Mouse (Mus musculus): Measurements from ENCODE around the gene Eif3k.
"Not testable (repeated sequence)": the region's sequence is repeated elsewhere in the genome, so short reads cannot be mapped to it uniquely, and the experiment has no call there.

Eif3k gene

GRCm38 (mm10) chr7:28990766-28991273 lies 9.2 kb upstream of the Eif3k start:
- no peak for ATAC-seq (ENCODE audit: insufficient number of reproducible peaks, low FRiP score, low TSS enrichment)

GRCm38 (mm10) chr7:28985207-28985606 lies 3.5 kb upstream of the Eif3k start:
- ATAC-seq (ENCODE audit: insufficient number of reproducible peaks, low FRiP score, low TSS enrichment), result no peak

GRCm38 (mm10) chr7:28984452-28984851 lies 2.8 kb upstream of the Eif3k start:
- ATAC-seq (ENCODE audit: insufficient number of reproducible peaks, low FRiP score, low TSS enrichment), result no peak

GRCm38 (mm10) chr7:28983849-28984248 lies 2.2 kb upstream of the Eif3k start:
- no peak for ATAC-seq (ENCODE audit: insufficient number of reproducible peaks, low FRiP score, low TSS enrichment)

GRCm38 (mm10) chr7:28983141-28983564 lies 1.5 kb upstream of the Eif3k start:
- no peak for ATAC-seq (ENCODE audit: insufficient number of reproducible peaks, low FRiP score, low TSS enrichment)

- no peak for ATAC-seq (ENCODE audit: insufficient number of reproducible peaks, low FRiP score, low TSS enrichment)
Observed at GRCm38 (mm10) chr7:28982274-28983013, 780 bp upstream of the Eif3k start.

GRCm38 (mm10) chr7:28977556-28977955 lies 4.1 kb downstream of the Eif3k start:
- no peak for ATAC-seq (ENCODE audit: insufficient number of reproducible peaks, low FRiP score, low TSS enrichment)

- ATAC-seq (ENCODE audit: insufficient number of reproducible peaks, low FRiP score, low TSS enrichment), result no peak
Observed at GRCm38 (mm10) chr7:28973025-28973424, 8.6 kb downstream of the Eif3k start.

GRCm38 (mm10) chr7:28972542-28972985 lies 9.1 kb downstream of the Eif3k start:
- ATAC-seq (ENCODE audit: insufficient number of reproducible peaks, low FRiP score, low TSS enrichment), result no peak

- no peak for ATAC-seq (ENCODE audit: insufficient number of reproducible peaks, low FRiP score, low TSS enrichment)
Observed at GRCm38 (mm10) chr7:28971770-28972269, 9.8 kb downstream of the Eif3k start.

- no peak for ATAC-seq (ENCODE audit: insufficient number of reproducible peaks, low FRiP score, low TSS enrichment)
Observed at GRCm38 (mm10) chr7:28971029-28971428, 10.6 kb downstream of the Eif3k start.

GRCm38 (mm10) chr7:28969672-28970394 lies 11.8 kb downstream of the Eif3k start:
- ATAC-seq (ENCODE audit: insufficient number of reproducible peaks, low FRiP score, low TSS enrichment), result no peak

GRCm38 (mm10) chr7:28969271-28969670 lies 12.4 kb downstream of the Eif3k start:
- ATAC-seq (ENCODE audit: insufficient number of reproducible peaks, low FRiP score, low TSS enrichment), result no peak

GRCm38 (mm10) chr7:28968120-28968519 lies 13.5 kb downstream of the Eif3k start:
- ATAC-seq (ENCODE audit: insufficient number of reproducible peaks, low FRiP score, low TSS enrichment), result not testable (repeated sequence)

- ATAC-seq (ENCODE audit: insufficient number of reproducible peaks, low FRiP score, low TSS enrichment), result no peak
Observed at GRCm38 (mm10) chr7:28966751-28967505, 14.7 kb downstream of the Eif3k start.

- ATAC-seq (ENCODE audit: insufficient number of reproducible peaks, low FRiP score, low TSS enrichment), result no peak
Observed at GRCm38 (mm10) chr7:28966181-28966580, 15.5 kb downstream of the Eif3k start.

GRCm38 (mm10) chr7:28965346-28965840 lies 16.3 kb downstream of the Eif3k start:
- no peak for ATAC-seq (ENCODE audit: insufficient number of reproducible peaks, low FRiP score, low TSS enrichment)

- no peak for ATAC-seq (ENCODE audit: insufficient number of reproducible peaks, low FRiP score, low TSS enrichment)
Observed at GRCm38 (mm10) chr7:28963399-28963923, 18.2 kb downstream of the Eif3k start.

- ATAC-seq (ENCODE audit: insufficient number of reproducible peaks, low FRiP score, low TSS enrichment), result peak; percentile 86
Observed at GRCm38 (mm10) chr7:28961927-28962670, 19.6 kb downstream of the Eif3k start, which contains the start of gene Actn4. Gene Actn4 (minus strand): TSS chr7:28962340.

Measured in cerebellum, adult (tissue).